Mouse (Mus musculus) embryonic facial prominence, embryonic 15.5 days (tissue): Measurements from ENCODE around the gene Usp12. TPM values are rescaled to one million over a fixed set of nuclear protein-coding genes. Genes with fewer than 3 reads are reported as not detected.

Experiments
- ATAC-seq: fragments of 200-750 bp; cut with Nextera tagmentation; 2 replicates; pipeline ENCODE4 v1.8.0; 2017; ENCODE audit warnings: low read depth, moderate TSS enrichment; ENCODE audit not compliant: insufficient number of reproducible peaks, low FRiP score, low TSS enrichment
- H3K27ac ChIP-seq: fragments of 300-500 bp; sonication (generic); replicated peaks from 2 replicates; pipeline ENCODE4 v1.5.1; 2015; ENCODE audit warnings: mild to moderate bottlenecking, inconsistent platforms
- H3K27me3 ChIP-seq: fragments of 300-500 bp; sonication (generic); 2 replicates; pipeline ENCODE4 v1.6.1; 2015; ENCODE audit warnings: inconsistent platforms
- H3K36me3 ChIP-seq: fragments of 300-500 bp; sonication (generic); 2 replicates; pipeline ENCODE4 v1.6.1; 2015; ENCODE audit warnings: mild to moderate bottlenecking, inconsistent platforms
- H3K4me1 ChIP-seq: fragments of 300-500 bp; sonication (generic); 2 replicates; pipeline ENCODE4 v1.6.1; 2015; ENCODE audit warnings: inconsistent platforms
- H3K4me2 ChIP-seq: fragments of 300-500 bp; sonication (generic); replicated peaks from 2 replicates; pipeline ENCODE4 v1.6.1; 2015; ENCODE audit warnings: mild to moderate bottlenecking, inconsistent platforms
- H3K4me3 ChIP-seq: fragments of 300-500 bp; sonication (generic); replicated peaks from 2 replicates; pipeline ENCODE4 v1.5.1; 2015; ENCODE audit warnings: mild to moderate bottlenecking, inconsistent platforms
- H3K9ac ChIP-seq: fragments of 300-500 bp; sonication (generic); 2 replicates; pipeline ENCODE4 v1.6.1; 2015; ENCODE audit warnings: inconsistent platforms
- H3K9me3 ChIP-seq: fragments of 300-500 bp; sonication (generic); replicated peaks from 2 replicates; pipeline ENCODE4 v1.6.1; 2016; ENCODE audit warnings: inconsistent platforms
- WGBS: fragments of 180-500 bp; shearing (Covaris S2); methylation state at CpG from one replicate; pipeline ENCODE4 v1.1.7; 2015; 5-methylcytosine and 5-hydroxymethylcytosine counted together
- polyA plus RNA-seq: library from polyadenylated mRNA; unstranded; fragments of >200 nt; fragmentation: Nextera tagmentation; extraction: Ambion mirVana; gene quantifications from 2 replicates; pipeline ENCODE4 v1.2.1, GENCODE M21; 2015

Gene Usp12
- polyA plus RNA-seq, 1 experiment from 2014 or later: 16.0 TPM

- Histone ChIP-seq H3K4me1 (peaks cover 13% of the 10 kb centered on the region), H3K9me3 (0 out of 2 replicates have a peak, but pooled peaks cover 5% of the 10 kb centered on the region), H3K4me3 (no peak overlapping the region), H3K27ac (no peak overlapping the region), H3K4me2 (no peak overlapping the region), H3K27me3 (no peaks in the 10 kb centered on the region), H3K9ac (no peak overlapping the region), H3K36me3 (no peaks in the 10 kb centered on the region)
- no peak for ATAC-seq
- 53% methylated on average over 9 of the region's 9 CpGs for WGBS
Measured at GRCm38 (mm10) chr5:146798031-146798430, 3.2 kb upstream of the Usp12 start.

GRCm38 (mm10) chr5:146795728-146796127, 922 bp upstream of the Usp12 start:
- WGBS: 71% methylated on average over 13 of the region's 13 CpGs
- peaks cover 34% of the 10 kb centered on the region for H3K4me1 ChIP-seq
- no peaks in the 10 kb centered on the region for H3K9me3 ChIP-seq
- no peak for ATAC-seq
- H3K36me3 ChIP-seq: no peaks in the 10 kb centered on the region
- H3K27ac ChIP-seq: no peak overlapping the region
- H3K9ac ChIP-seq: no peak overlapping the region
- H3K4me3 ChIP-seq: no peak overlapping the region
- H3K4me2 ChIP-seq: no peak overlapping the region
- H3K27me3 ChIP-seq: no peaks in the 10 kb centered on the region

GRCm38 (mm10) chr5:146794084-146794852, 538 bp downstream of the Usp12 start:
- ATAC-seq: peak; percentile 54
- WGBS: under 1% methylated on average over 70 of the region's 83 CpGs
- Histone ChIP-seq H3K4me1 (peaks cover 45% of the 10 kb centered on the region), H3K36me3 (no peaks in the 10 kb centered on the region), H3K9me3 (no peaks in the 10 kb centered on the region), H3K27ac (peak overlapping the region; percentile 92), H3K27me3 (no peaks in the 10 kb centered on the region), H3K9ac (peak overlapping the region; percentile 82), H3K4me3 (peak overlapping the region; percentile 94), H3K4me2 (peak overlapping the region; percentile 68)

DNA sequence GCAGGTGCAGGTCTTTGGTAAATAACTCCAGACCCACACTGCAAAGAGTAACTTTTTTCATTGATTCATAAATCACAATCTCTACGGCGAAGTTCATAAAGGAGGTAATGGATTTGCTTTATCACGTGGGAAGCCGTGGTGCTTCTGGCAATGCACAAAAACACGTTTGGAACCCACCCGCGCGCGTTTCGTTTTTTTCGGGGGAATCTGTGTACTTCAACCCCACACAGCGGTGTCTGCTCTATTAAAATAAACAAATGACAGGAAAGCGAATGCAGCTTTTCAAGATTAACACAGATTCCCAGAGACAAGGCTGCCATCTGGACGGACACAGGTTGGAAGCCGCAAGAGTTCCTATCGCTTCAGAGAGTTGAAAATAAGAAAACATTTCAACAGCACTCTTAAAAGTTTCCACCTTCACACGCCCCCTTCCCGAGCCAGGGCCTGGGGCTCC, 1.1 kb downstream of the Usp12 start:
- H3K4me1 ChIP-seq: peaks cover 45% of the 10 kb centered on the region
- peak overlapping the region; percentile 82 for H3K9ac ChIP-seq
- 2% methylated on average over 18 of the region's 18 CpGs for WGBS
- H3K27me3 ChIP-seq: no peaks in the 10 kb centered on the region
- peak overlapping the region; percentile 94 for H3K4me3 ChIP-seq
- peak overlapping the region; percentile 92 for H3K27ac ChIP-seq
- no peaks in the 10 kb centered on the region for H3K9me3 ChIP-seq
- peak overlapping the region; percentile 68 for H3K4me2 ChIP-seq
- no peak for ATAC-seq
- no peaks in the 10 kb centered on the region for H3K36me3 ChIP-seq

DNA sequence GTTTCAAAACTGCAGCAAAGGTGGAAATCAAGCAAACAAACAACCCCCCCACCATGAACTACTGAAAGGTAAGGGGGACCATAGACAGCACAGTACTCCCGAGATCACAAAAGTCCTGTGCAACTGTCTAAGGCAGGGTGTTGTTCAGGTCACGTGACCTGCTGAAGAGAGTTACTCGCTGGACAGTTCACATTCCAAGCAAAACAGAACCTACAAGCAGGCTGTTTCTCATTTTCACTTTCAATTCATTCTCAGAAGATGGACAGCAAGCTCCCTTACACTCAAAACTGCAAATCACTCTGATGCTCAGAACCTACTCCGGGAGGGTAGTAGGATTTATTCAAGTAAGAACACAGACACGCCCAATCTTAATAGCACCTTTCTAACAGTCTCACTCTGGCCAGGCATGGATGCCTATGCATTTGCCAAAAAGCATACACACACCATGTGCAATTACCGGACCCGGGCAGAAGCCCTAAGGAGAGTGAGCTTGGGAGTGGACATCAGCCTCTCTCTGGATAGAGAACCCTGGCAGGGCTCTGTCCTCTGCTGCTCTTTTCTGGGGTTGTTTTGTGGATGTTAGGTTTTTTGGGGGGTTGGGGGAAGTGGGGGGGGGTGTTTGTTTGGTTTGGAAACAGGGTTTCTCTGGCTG, 2.5 kb downstream of the Usp12 start:
- Histone ChIP-seq H3K9ac (no peak overlapping the region), H3K9me3 (no peaks in the 10 kb centered on the region), H3K27me3 (no peaks in the 10 kb centered on the region), H3K4me3 (no peak overlapping the region), H3K27ac (no peak overlapping the region), H3K4me2 (no peak overlapping the region), H3K36me3 (no peaks in the 10 kb centered on the region), H3K4me1 (peaks cover 45% of the 10 kb centered on the region)
- 59% methylated on average over 7 of the region's 7 CpGs for WGBS
- ATAC-seq: no peak

- WGBS: 65% methylated on average over 8 of the region's 8 CpGs
- H3K36me3 ChIP-seq: no peaks in the 10 kb centered on the region
- H3K9me3 ChIP-seq: no peaks in the 10 kb centered on the region
- H3K9ac ChIP-seq: no peak overlapping the region
- ATAC-seq: no peak
- H3K4me2 ChIP-seq: no peak overlapping the region
- peaks cover 45% of the 10 kb centered on the region for H3K4me1 ChIP-seq
- no peak overlapping the region for H3K27ac ChIP-seq
- no peaks in the 10 kb centered on the region for H3K27me3 ChIP-seq
- H3K4me3 ChIP-seq: no peak overlapping the region
Measured at GRCm38 (mm10) chr5:146790944-146791343, 3.9 kb downstream of the Usp12 start.

- WGBS: 72% methylated on average over 9 of the region's 9 CpGs
- Histone ChIP-seq H3K36me3 (no peaks in the 10 kb centered on the region), H3K27me3 (no peaks in the 10 kb centered on the region), H3K9ac (no peak overlapping the region), H3K27ac (no peak overlapping the region), H3K4me2 (no peak overlapping the region), H3K4me3 (no peak overlapping the region), H3K4me1 (peaks cover 40% of the 10 kb centered on the region), H3K9me3 (no peaks in the 10 kb centered on the region)
- ATAC-seq: no peak
Measured at GRCm38 (mm10) chr5:146789413-146789812, 5.4 kb downstream of the Usp12 start.

- 77% methylated on average over 8 of the region's 8 CpGs for WGBS
- ATAC-seq: no peak
Measured at GRCm38 (mm10) chr5:146786123-146786522, 8.7 kb downstream of the Usp12 start.

DNA sequence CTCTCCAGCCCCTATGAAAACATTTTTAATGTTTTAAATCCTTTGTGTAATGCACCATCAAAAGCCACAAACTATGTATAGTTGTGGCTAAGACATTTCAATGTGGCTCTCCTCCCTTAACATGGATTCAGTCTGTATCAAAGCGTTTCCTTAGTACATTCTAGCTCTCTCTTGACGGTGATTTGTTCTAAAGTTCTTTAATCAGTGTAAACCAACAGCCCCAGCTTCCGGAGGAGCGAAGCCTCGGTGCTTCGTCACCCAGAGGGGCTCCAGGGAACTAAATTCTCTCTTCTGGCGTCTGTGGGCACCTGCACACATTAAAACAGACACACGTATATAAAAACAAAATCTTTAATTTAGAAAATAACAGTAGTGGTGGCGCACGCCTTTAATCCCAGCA, 10.9 kb downstream of the Usp12 start:
- Histone ChIP-seq H3K9me3 (no peaks in the 10 kb centered on the region), H3K4me3 (no peak overlapping the region), H3K36me3 (peaks cover 7% of the 10 kb centered on the region), H3K27ac (no peak overlapping the region), H3K4me1 (0 out of 2 replicates have a peak, but pooled peaks cover 8% of the 10 kb centered on the region), H3K4me2 (no peak overlapping the region), H3K27me3 (no peaks in the 10 kb centered on the region), H3K9ac (no peak overlapping the region)
- WGBS: 90% methylated on average over 10 of the region's 10 CpGs
- no peak for ATAC-seq

More at GRCm38 (mm10) chr5:146786123-146786522, 8.7 kb downstream of the Usp12 start:
- no peaks in the 10 kb centered on the region for H3K9me3 ChIP-seq
- H3K27ac ChIP-seq: no peak overlapping the region
- peaks cover 22% of the 10 kb centered on the region for H3K4me1 ChIP-seq
- no peak overlapping the region for H3K4me2 ChIP-seq
- peaks cover 7% of the 10 kb centered on the region for H3K36me3 ChIP-seq
- H3K9ac ChIP-seq: no peak overlapping the region
- no peaks in the 10 kb centered on the region for H3K27me3 ChIP-seq
- no peak overlapping the region for H3K4me3 ChIP-seq

DNA sequence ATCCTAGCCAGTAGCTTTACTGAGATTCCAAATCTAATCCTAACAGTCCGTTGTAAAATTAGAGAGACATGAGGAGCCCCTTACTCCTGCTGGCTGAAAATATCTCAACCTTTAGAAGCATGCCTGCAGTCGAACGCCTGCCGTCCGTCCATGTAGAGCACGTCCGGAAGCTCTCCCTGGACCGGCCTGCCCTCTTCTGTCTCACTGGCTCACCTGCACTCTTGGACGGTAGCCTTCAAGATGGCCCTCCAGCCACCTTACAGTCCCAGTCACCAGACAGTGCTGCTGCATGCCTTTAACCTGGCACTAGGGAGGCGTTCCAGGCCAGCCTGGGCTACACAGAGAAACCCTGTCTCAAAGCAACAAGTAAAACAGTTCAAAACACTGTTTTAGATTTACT, 11.5 kb downstream of the Usp12 start:
- H3K36me3 ChIP-seq: peaks cover 7% of the 10 kb centered on the region
- no peaks in the 10 kb centered on the region for H3K27me3 ChIP-seq
- no peak overlapping the region for H3K27ac ChIP-seq
- no peak overlapping the region for H3K4me3 ChIP-seq
- no peaks in the 10 kb centered on the region for H3K9me3 ChIP-seq
- H3K9ac ChIP-seq: no peak overlapping the region
- no peak for ATAC-seq
- H3K4me2 ChIP-seq: no peak overlapping the region
- WGBS: 85% methylated on average over 10 of the region's 10 CpGs
- 0 out of 2 replicates have a peak, but pooled peaks cover 8% of the 10 kb centered on the region for H3K4me1 ChIP-seq

DNA sequence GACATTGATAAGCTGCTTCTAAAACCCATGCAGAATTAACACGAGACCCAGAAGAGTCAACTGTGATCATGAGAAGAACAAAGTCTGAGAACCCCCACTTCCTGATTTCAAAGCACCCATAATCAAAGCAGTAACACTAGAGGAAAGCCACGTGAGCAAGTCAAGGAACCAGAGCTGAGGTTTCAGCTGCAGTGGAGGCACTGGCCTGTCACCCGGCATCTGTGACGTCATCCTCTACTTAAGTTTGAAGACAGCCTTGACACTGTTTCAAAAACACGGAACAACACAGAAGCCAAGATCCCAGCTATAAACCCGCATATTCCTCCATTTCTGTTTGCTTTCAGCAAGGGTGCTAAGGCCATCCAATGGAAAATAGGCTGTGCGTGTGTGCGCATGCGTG, 13.1 kb downstream of the Usp12 start:
- no peak overlapping the region for H3K4me2 ChIP-seq
- 76% methylated on average over 9 of the region's 9 CpGs for WGBS
- H3K4me1 ChIP-seq: peaks cover 8% of the 10 kb centered on the region; the same call in 1 of the 2 replicates
- H3K9me3 ChIP-seq: no peaks in the 10 kb centered on the region
- no peak overlapping the region for H3K4me3 ChIP-seq
- no peaks in the 10 kb centered on the region for H3K27me3 ChIP-seq
- H3K36me3 ChIP-seq: peaks cover 7% of the 10 kb centered on the region
- no peak overlapping the region for H3K9ac ChIP-seq
- no peak for ATAC-seq
- no peak overlapping the region for H3K27ac ChIP-seq
